ENCODE assay signal across 10 mouse cellular contexts in the genomic region with DNA sequence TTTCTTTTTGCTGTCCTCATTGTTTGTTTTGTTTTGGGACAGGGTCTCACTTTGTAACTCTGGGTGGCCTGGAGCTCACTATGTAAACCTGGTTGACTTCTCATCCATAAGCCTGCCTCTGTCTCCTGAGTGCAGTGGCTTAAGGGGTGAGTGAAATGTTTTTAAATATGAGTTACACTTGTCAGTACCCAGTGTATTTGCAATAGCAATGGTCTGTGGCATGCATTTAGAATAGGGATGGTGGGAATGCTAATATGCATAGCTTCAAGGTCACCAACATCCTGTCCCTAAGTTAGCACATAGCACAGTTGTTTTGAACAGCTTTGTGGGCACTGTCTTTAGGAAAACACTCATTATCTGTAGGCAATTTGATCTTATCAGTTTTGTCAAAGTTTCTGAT. TPM values are rescaled to one million over a fixed set of nuclear protein-coding genes. Genes with fewer than 3 reads are reported as not detected.
DNase-seq lines count a peak whose midpoint lies in the region; ATAC-seq and TF ChIP-seq lines count a peak whose summit lies in the region.
"Had no signal": no experiment of that assay in that cellular context is flagged by ENCODE, and none has a peak within 500 bp of the region (broad histone marks: within the 10 kb centered on the region; RNA-seq: fewer than 3 reads in every experiment).

No protein-coding gene starts in this region.

- H3K4me1 ChIP-seq in kidney, postnatal 0 days (replicated peaks; ENCODE audit: insufficient read depth, low read length): peaks cover 19% of the 10 kb centered on the region
- peaks cover 8% of the 10 kb centered on the region for H3K4me1 ChIP-seq in ES-Bruce4 (ENCODE audit: control insufficient read depth, insufficient read depth, low read length)
- peaks cover 12% of the 10 kb centered on the region; the same call in 1 of the 2 replicates for H3K4me1 ChIP-seq in hindbrain, postnatal 0 days (ENCODE audit: insufficient read depth, low read length)

- no peak overlapping the region for H3K4me2 ChIP-seq in kidney, postnatal 0 days (ENCODE audit: low read length)
- H3K4me2 ChIP-seq in hindbrain, postnatal 0 days (ENCODE audit: low read depth, low read length): peak overlapping the region; percentile 8; the same call in 1 of the 2 replicates

- H3K9ac ChIP-seq in kidney, postnatal 0 days (ENCODE audit: low read depth, low read length): no peak overlapping the region
- H3K9ac ChIP-seq in ES-Bruce4 (ENCODE audit: low read depth, poor library complexity, severe bottlenecking): no peak overlapping the region; the same call in 1 of the 2 replicates
- H3K9ac ChIP-seq in hindbrain, postnatal 0 days (replicated peaks; ENCODE audit: low read length): no peak overlapping the region

- intact Hi-C loops in gastrocnemius, adult 2 months (cut with DNase I): loop anchor here (2.0 kb wide), 1 partner anchor 35 kb away; no protein-coding TSS in a partner anchor

- H3K27me3 ChIP-seq in kidney, postnatal 0 days (ENCODE audit: insufficient read depth, low read length): no peaks in the 10 kb centered on the region
- no peaks in the 10 kb centered on the region for H3K27me3 ChIP-seq in ES-Bruce4 (ENCODE audit: control insufficient read depth, insufficient read depth, low read length, poor library complexity, severe bottlenecking)
- no peaks in the 10 kb centered on the region for H3K27me3 ChIP-seq in hindbrain, postnatal 0 days (ENCODE audit: insufficient read depth, low read length)
- H3K27me3 ChIP-seq: Patski had no signal

- no peak for TF ChIP-seq CTCF in gastrocnemius, adult 2 months (IDR thresholded peaks at IDR 0.05)
- no peak for TF ChIP-seq CTCF in kidney, postnatal 0 days (IDR thresholded peaks at IDR 0.05; ENCODE audit: low read depth)
- TF ChIP-seq CTCF in ES-Bruce4 (IDR thresholded peaks at IDR 0.05; ENCODE audit: low read depth, low read length): no peak
- no peak for TF ChIP-seq CTCF in hindbrain, postnatal 0 days (IDR thresholded peaks at IDR 0.05; ENCODE audit: low read depth)

- peak overlapping the region; percentile 91 for H3K27ac ChIP-seq in gastrocnemius, adult 2 months
- H3K27ac ChIP-seq in kidney, postnatal 0 days: peak overlapping the region; percentile 80
- H3K27ac ChIP-seq in ES-Bruce4 (ENCODE audit: insufficient read depth, low read length): peak overlapping the region; percentile 75; the same call in 1 of the 2 replicates
- H3K27ac ChIP-seq in hindbrain, postnatal 0 days: peak overlapping the region; percentile 86

- TF ChIP-seq EP300 in ES-Bruce4 (IDR thresholded peaks at IDR 0.05; ENCODE audit: insufficient read depth, low read depth, low read length): no peak

- DNase-seq in gastrocnemius, adult 2 months: no peak
- no peak for DNase-seq in gastrocnemius, adult 8-10 months (ENCODE audit: low spot score in 2 of 2)
- DNase-seq in kidney, postnatal 0 days (ENCODE audit: low spot score): no peak
- no peak for DNase-seq in kidney, postnatal 4 days
- no peak for DNase-seq in hindbrain, postnatal 0 days (ENCODE audit: low spot score)

- TF ChIP-seq POLR2A in ES-Bruce4 (IDR thresholded peaks at IDR 0.05; ENCODE audit: insufficient read depth, low read length): no peak

- ATAC-seq in kidney, postnatal 0 days (replicated peaks; ENCODE audit: low FRiP score, low read depth): no peak
- ATAC-seq in hindbrain, postnatal 0 days: no peak
- ATAC-seq in cerebellum, adult (ENCODE audit: insufficient number of reproducible peaks, low FRiP score, low TSS enrichment): no peak
- no peak for ATAC-seq in activated CD4-positive, CD25-positive, alpha-beta regulatory T cell, adult 4 months

- H3K9me3 ChIP-seq in kidney, postnatal 0 days (replicated peaks; ENCODE audit: low read length): no peaks in the 10 kb centered on the region
- H3K9me3 ChIP-seq in ES-Bruce4 (replicated peaks; ENCODE audit: control insufficient read depth, insufficient read depth, low read length, poor library complexity, severe bottlenecking): no peaks in the 10 kb centered on the region
- no peaks in the 10 kb centered on the region for H3K9me3 ChIP-seq in hindbrain, postnatal 0 days (ENCODE audit: low read length)

- peak overlapping the region; percentile 6 for H3K4me3 ChIP-seq in gastrocnemius, adult 2 months
- no peak overlapping the region for H3K4me3 ChIP-seq in kidney, postnatal 0 days (replicated peaks; ENCODE audit: low read depth, low read length)
- H3K4me3 ChIP-seq in ES-Bruce4 (ENCODE audit: low read depth, low read length): no peak overlapping the region
- H3K4me3 ChIP-seq in hindbrain, postnatal 0 days (ENCODE audit: low read length): no peak overlapping the region

- no peaks in the 10 kb centered on the region for H3K36me3 ChIP-seq in kidney, postnatal 0 days (ENCODE audit: insufficient read depth, low read length)
- H3K36me3 ChIP-seq in ES-Bruce4 (ENCODE audit: control insufficient read depth, insufficient read depth, low read length, poor library complexity, severe bottlenecking): no peaks in the 10 kb centered on the region
- H3K36me3 ChIP-seq in hindbrain, postnatal 0 days (ENCODE audit: insufficient read depth, low read length): no peaks in the 10 kb centered on the region

RNA-seq across cellular contexts. Expression of a gene that starts 21.2 kb away (rescaled TPM):
- total RNA-seq in gastrocnemius, adult 2 months (2021): 1 to 10 TPM; 3.6 to 5.3 TPM
- total RNA-seq in gastrocnemius, adult 8-10 months (2022): 1 to 10 TPM; 2.4 to 5.5 (median 4.0) TPM
- polyA plus RNA-seq in kidney, postnatal 0 days (2015; fragmentation: Nextera tagmentation; extraction: Ambion mirVana): 42.8 and 47.1 TPM in 2 replicates
- polyA plus RNA-seq in ES-Bruce4 (2011; ENCODE audit: insufficient read depth, insufficient read length, low read depth, missing spikeins): 5.0 and 5.8 TPM in 2 replicates
- 168 and 214 TPM in 2 replicates for total RNA-seq in hindbrain, postnatal 0 days (2014; rRNA removed)
- 131 and 145 TPM in 2 replicates for polyA plus RNA-seq in hindbrain, postnatal 0 days (2015; fragmentation: Nextera tagmentation; extraction: Ambion mirVana)
- 1 to 10 TPM in 1 of 2 experiments, under 1 TPM in 1; 0.44 to 1.7 TPM for polyA plus RNA-seq in activated CD4-positive, CD25-positive, alpha-beta regulatory T cell, adult 4 months (2017; shearing (Covaris generic))

RNA-seq across cellular contexts. Expression of a gene that starts 45.1 kb away (rescaled TPM):
- total RNA-seq in gastrocnemius, adult 2 months (2021): 10 to 100 TPM; 54.4 to 64.4 TPM
- total RNA-seq in gastrocnemius, adult 8-10 months (2022): 10 to 100 TPM; 26.7 to 83.2 (median 44.3) TPM
- 17.1 and 20.8 TPM in 2 replicates for polyA plus RNA-seq in kidney, postnatal 0 days (2015; fragmentation: Nextera tagmentation; extraction: Ambion mirVana)
- 4.8 and 7.4 TPM in 2 replicates for polyA plus RNA-seq in ES-Bruce4 (2011; ENCODE audit: insufficient read depth, insufficient read length, low read depth, missing spikeins)
- total RNA-seq in hindbrain, postnatal 0 days (2014; rRNA removed): 43.2 and 56.4 TPM in 2 replicates
- polyA plus RNA-seq in hindbrain, postnatal 0 days (2015; fragmentation: Nextera tagmentation; extraction: Ambion mirVana): 26.6 and 29.6 TPM in 2 replicates
- not detected for polyA plus RNA-seq in activated CD4-positive, CD25-positive, alpha-beta regulatory T cell, adult 4 months (2017; shearing (Covaris generic))
- total RNA-seq: megakaryocyte, adult 5-6 weeks had no signal
